Mouse (Mus musculus) testis, adult 2 months (tissue): ENCODE measurements around the gene Pogz.

Experiments
- CTCF ChIP-seq: fragments of 200-500 bp; IDR thresholded peaks from 2 replicates; pipeline ENCODE4 v1.5.1; 2012; ENCODE audit warnings: low read depth, mild to moderate bottlenecking, inconsistent platforms, low read length, moderate library complexity; ENCODE audit not compliant: control insufficient read depth, insufficient read depth, insufficient replicate concordance
- POLR2A ChIP-seq: fragments of 200-500 bp; IDR thresholded peaks from 2 replicates; pipeline ENCODE4 v1.6.1; 2012; ENCODE audit warnings: low read depth, mild to moderate bottlenecking, inconsistent platforms, low read length, moderate library complexity; ENCODE audit not compliant: control insufficient read depth

GRCm38 (mm10) chr3:94813651-94814050 is 23.7 kb upstream of the Pogz start:
- TF ChIP-seq CTCF = no peak
- no peak for TF ChIP-seq POLR2A
